Mouse (Mus musculus) forebrain, embryonic 14.5 days (tissue): ENCODE measurements around the gene Nlrp9b. TPM values are rescaled to one million over a fixed set of nuclear protein-coding genes. Genes with fewer than 3 reads are reported as not detected.
"Not testable (repeated sequence)": the region's sequence is repeated elsewhere in the genome, so short reads cannot be mapped to it uniquely, and the experiment has no call there.

Experiments used
- ATAC-seq: fragments of 200-750 bp; cut with Nextera tagmentation; 2 replicates; pipeline ENCODE4 v1.8.0; 2017; ENCODE audit warnings: mild to moderate bottlenecking, moderate library complexity
- DNase-seq: peaks from one replicate; pipeline ENCODE4 v3.0.0-alpha.2; 2015; ENCODE audit warnings: low spot score
- H3K27ac ChIP-seq: fragments of 300-500 bp; sonication (generic); 2 replicates; pipeline ENCODE4 v1.5.1; 2014; ENCODE audit warnings: low read depth, mild to moderate bottlenecking, control low read depth, low read length, moderate library complexity
- H3K27me3 ChIP-seq: fragments of 300-500 bp; sonication (generic); replicated peaks from 2 replicates; pipeline ENCODE4 v1.6.1; 2014; ENCODE audit warnings: low read length, control low read depth, mixed read lengths; ENCODE audit not compliant: control insufficient read depth, insufficient read depth
- H3K36me3 ChIP-seq: fragments of 300-500 bp; sonication (generic); 2 replicates; pipeline ENCODE4 v1.6.1; 2014; ENCODE audit warnings: low read length, control low read depth; ENCODE audit not compliant: control insufficient read depth, insufficient read depth
- H3K4me1 ChIP-seq: fragments of 300-500 bp; sonication (generic); 2 replicates; pipeline ENCODE4 v1.6.1; 2014; ENCODE audit warnings: antibody characterized with exemption, low read length, control low read depth; ENCODE audit not compliant: control insufficient read depth, insufficient read depth
- H3K4me2 ChIP-seq: fragments of 300-500 bp; sonication (generic); 2 replicates; pipeline ENCODE4 v1.6.1; 2014; ENCODE audit warnings: mild to moderate bottlenecking, control low read depth, low read length
- H3K4me3 ChIP-seq: fragments of 300-500 bp; sonication (generic); 2 replicates; pipeline ENCODE4 v1.5.1; 2014; ENCODE audit warnings: low read depth, low read length, control low read depth
- H3K9ac ChIP-seq: fragments of 300-500 bp; sonication (generic); 2 replicates; pipeline ENCODE4 v1.6.1; 2014; ENCODE audit warnings: mild to moderate bottlenecking, low read length, control low read depth, moderate library complexity
- H3K9me3 ChIP-seq: fragments of 300-500 bp; sonication (generic); replicated peaks from 2 replicates; pipeline ENCODE4 v1.6.1; 2016; ENCODE audit warnings: low read length, control low read depth, mixed read lengths; ENCODE audit not compliant: control insufficient read depth
- WGBS: fragments of 180-500 bp; shearing (Covaris S2); extraction: QIAGEN DNeasy Blood & Tissue Kit; methylation state at CpG from one replicate; pipeline ENCODE4 v1.1.7; 2014; 5-methylcytosine and 5-hydroxymethylcytosine counted together
- polyA plus RNA-seq: library from polyadenylated mRNA; unstranded; fragments of >200 nt; fragmentation: Nextera tagmentation; extraction: Ambion mirVana; gene quantifications from 2 replicates; pipeline ENCODE4 v1.2.1, GENCODE M21; 2014

The Nlrp9b gene
- not detected in 2 replicates for polyA plus RNA-seq

- H3K9me3 ChIP-seq, H3K4me3 ChIP-seq, H3K27ac ChIP-seq, H3K9ac ChIP-seq, H3K4me1 ChIP-seq, H3K27me3 ChIP-seq, H3K4me2 ChIP-seq, H3K36me3 ChIP-seq, ATAC-seq, DNase-seq: not testable (repeated sequence)
- WGBS, result 61% methylated on average over 8 of the region's 8 CpGs
These were observed at the start of gene Nlrp9b for GRCm38 (mm10) chr7:19991165-19991564. TSS of gene Nlrp9b (plus strand) at chr7:19991465.

- Histone ChIP-seq H3K4me2 (no peak overlapping the region), H3K9me3 (no peaks in the 10 kb centered on the region), H3K9ac (no peak overlapping the region), H3K4me1 (no peaks in the 10 kb centered on the region), H3K27me3 (no peaks in the 10 kb centered on the region), H3K36me3 (no peaks in the 10 kb centered on the region), H3K27ac (no peak overlapping the region), H3K4me3 (no peak overlapping the region)
- no peak for DNase-seq
- no peak for ATAC-seq
- 83% methylated on average over 8 of the region's 8 CpGs for WGBS
These were observed 46.6 kb upstream of the Nlrp9b start for GRCm38 (mm10) chr7:19944709-19945108.

GRCm38 (mm10) chr7:19945201-19945600 is 46.1 kb upstream of the Nlrp9b start:
- H3K9ac ChIP-seq, result no peak overlapping the region
- H3K9me3 ChIP-seq, result no peaks in the 10 kb centered on the region
- no peak overlapping the region for H3K4me3 ChIP-seq
- H3K4me1 ChIP-seq, result no peaks in the 10 kb centered on the region
- no peaks in the 10 kb centered on the region for H3K36me3 ChIP-seq
- no peaks in the 10 kb centered on the region for H3K27me3 ChIP-seq
- no peak for DNase-seq
- ATAC-seq, result no peak
- H3K4me2 ChIP-seq, result no peak overlapping the region
- WGBS, result 91% methylated on average over 5 of the region's 5 CpGs
- no peak overlapping the region for H3K27ac ChIP-seq

GRCm38 (mm10) chr7:19945821-19946515 is 45.3 kb upstream of the Nlrp9b start:
- ATAC-seq, result no peak
- no peak for DNase-seq
- Histone ChIP-seq H3K4me3 (no peak overlapping the region), H3K4me2 (no peak overlapping the region), H3K9me3 (no peaks in the 10 kb centered on the region), H3K27me3 (no peaks in the 10 kb centered on the region), H3K9ac (no peak overlapping the region), H3K4me1 (no peaks in the 10 kb centered on the region), H3K36me3 (no peaks in the 10 kb centered on the region), H3K27ac (no peak overlapping the region)
- WGBS, result 91% methylated on average over 13 of the region's 13 CpGs

- no peak for ATAC-seq
- no peak overlapping the region for H3K4me2 ChIP-seq
These were observed 42.3 kb upstream of the Nlrp9b start for GRCm38 (mm10) chr7:19948956-19949355.

GRCm38 (mm10) chr7:19949996-19950395 is 41.3 kb upstream of the Nlrp9b start:
- Histone ChIP-seq H3K4me1 (no peaks in the 10 kb centered on the region), H3K9me3 (no peaks in the 10 kb centered on the region), H3K9ac (no peak overlapping the region), H3K27me3 (no peaks in the 10 kb centered on the region), H3K36me3 (no peaks in the 10 kb centered on the region), H3K27ac (no peak overlapping the region), H3K4me2 (no peak overlapping the region), H3K4me3 (no peak overlapping the region)
- 61% methylated on average over 10 of the region's 10 CpGs for WGBS
- DNase-seq (no peak), ATAC-seq (no peak)

More at GRCm38 (mm10) chr7:19948956-19949355, 42.3 kb upstream of the Nlrp9b start:
- Histone ChIP-seq H3K27ac (no peak overlapping the region), H3K36me3 (no peaks in the 10 kb centered on the region), H3K27me3 (no peaks in the 10 kb centered on the region), H3K9ac (no peak overlapping the region), H3K9me3 (no peaks in the 10 kb centered on the region), H3K4me3 (no peak overlapping the region), H3K4me1 (no peaks in the 10 kb centered on the region)
- 82% methylated on average over 12 of the region's 12 CpGs for WGBS
- DNase-seq, result no peak

- H3K27me3 ChIP-seq, result no peaks in the 10 kb centered on the region
- DNase-seq (no peak), ATAC-seq (no peak)
- no peaks in the 10 kb centered on the region for H3K36me3 ChIP-seq
- H3K4me3 ChIP-seq, result no peak within 1 kb of the TSS
- no peaks in the 10 kb centered on the region for H3K9me3 ChIP-seq
- H3K4me2 ChIP-seq, result no peak within 1 kb of the TSS
- no peak within 1 kb of the TSS for H3K27ac ChIP-seq
- no peaks in the 10 kb centered on the region for H3K4me1 ChIP-seq
- 58% methylated on average over 9 of the region's 9 CpGs for WGBS
- no peak within 1 kb of the TSS for H3K9ac ChIP-seq
These were observed 40.7 kb upstream of the Nlrp9b start, which contains the start of gene Igsf23 for GRCm38 (mm10) chr7:19950589-19950988. TSS of gene Igsf23 (minus strand) at chr7:19950756.

- Histone ChIP-seq H3K4me1 (no peaks in the 10 kb centered on the region), H3K27ac (no peak overlapping the region), H3K36me3 (no peaks in the 10 kb centered on the region), H3K9me3 (no peaks in the 10 kb centered on the region), H3K27me3 (no peaks in the 10 kb centered on the region), H3K4me3 (no peak overlapping the region), H3K4me2 (no peak overlapping the region), H3K9ac (no peak overlapping the region)
- 70% methylated on average over 10 of the region's 10 CpGs for WGBS
- DNase-seq, result no peak
- ATAC-seq, result no peak
These were observed 38.8 kb upstream of the Nlrp9b start for GRCm38 (mm10) chr7:19952320-19952986.

- no peak for ATAC-seq
- Histone ChIP-seq H3K27me3 (no peaks in the 10 kb centered on the region), H3K4me3 (no peak overlapping the region)
These were observed 38.2 kb upstream of the Nlrp9b start for GRCm38 (mm10) chr7:19953054-19953453.

More at GRCm38 (mm10) chr7:19953054-19953453, 38.2 kb upstream of the Nlrp9b start:
- Histone ChIP-seq H3K27ac (no peak overlapping the region), H3K4me2 (no peak overlapping the region), H3K4me1 (no peaks in the 10 kb centered on the region), H3K9ac (no peak overlapping the region), H3K36me3 (no peaks in the 10 kb centered on the region), H3K9me3 (no peaks in the 10 kb centered on the region)
- no peak for DNase-seq
- 63% methylated on average over 9 of the region's 9 CpGs for WGBS
